Mouse (Mus musculus): ENCODE measurements around the gene Atp2b2. TPM values are rescaled to one million over a fixed set of nuclear protein-coding genes. Genes with fewer than 3 reads are reported as not detected.

Gene Atp2b2
- total and polyA plus RNA-seq, 3 experiments = 0.04 TPM; not detected in 2

GRCm38 (mm10) chr6:113958714-113959113 is 83.7 kb downstream of the Atp2b2 start:
- H3K9ac ChIP-seq (ENCODE audit: control insufficient read depth, low read depth, low read length, poor library complexity, severe bottlenecking) = no peak overlapping the region
- DNase-seq (ENCODE audit: low read depth, low spot score) = no peak
- H3K27ac ChIP-seq (ENCODE audit: control insufficient read depth, low read depth, low read length) = no peak overlapping the region
- TF ChIP-seq MAX (IDR thresholded peaks at IDR 0.05; ENCODE audit: low read length) (no peak), MEF2A (IDR thresholded peaks at IDR 0.05; ENCODE audit: extremely low read depth, insufficient replicate concordance, low read depth, low read length, poor library complexity, severe bottlenecking) (no peak), MAZ (IDR thresholded peaks at IDR 0.05; ENCODE audit: low read depth, low read length) (no peak), POLR2AphosphoS5 (IDR thresholded peaks at IDR 0.05; ENCODE audit: borderline replicate concordance, low read depth, low read length) (no peak), POLR2AphosphoS2 (IDR thresholded peaks at IDR 0.05; ENCODE audit: low read length) (no peak), JUND (IDR thresholded peaks at IDR 0.05; ENCODE audit: low read depth, low read length) (no peak), MXI1 (IDR thresholded peaks at IDR 0.05; ENCODE audit: low read depth, low read length) (no peak), TBP (IDR thresholded peaks at IDR 0.05; ENCODE audit: low read depth, low read length) (no peak), ZC3H11A (IDR thresholded peaks at IDR 0.05; ENCODE audit: low read depth, low read length) (no peak), NRF1 (IDR thresholded peaks at IDR 0.05; ENCODE audit: insufficient read depth, low read depth, low read length, poor library complexity, severe bottlenecking) (no peak), TCF12 (IDR thresholded peaks at IDR 0.05; ENCODE audit: low read depth, low read length) (no peak), ZMIZ1 (IDR thresholded peaks at IDR 0.05; ENCODE audit: low read depth, low read length) (no peak), ZNF384 (IDR thresholded peaks at IDR 0.05; ENCODE audit: low read depth, low read length) (no peak), KAT2A (conservative IDR thresholded peaks at IDR 0.05; ENCODE audit: low read depth, low read length) (no peak), MAFK (IDR thresholded peaks at IDR 0.05; ENCODE audit: borderline replicate concordance, low read depth, low read length) (no peak), CTCF (IDR thresholded peaks at IDR 0.05 in 2 of 3, conservative IDR thresholded peaks at IDR 0.05 in 1 of 3; ENCODE audit: control insufficient read depth in 1 of 3, insufficient read depth in 1 of 3, low read depth in 2 of 3, low read length in 3 of 3, poor library complexity in 1 of 3, severe bottlenecking in 1 of 3) (no peak), ELF1 (IDR thresholded peaks at IDR 0.05; ENCODE audit: low read depth, low read length) (no peak), MYC (IDR thresholded peaks at IDR 0.05; ENCODE audit: low read depth, low read length) (no peak)
- H3K4me1 ChIP-seq (ENCODE audit: control insufficient read depth in 1 of 2, insufficient read depth in 2 of 2, low read length in 2 of 2) = no peaks in the 10 kb centered on the region
- no peaks in the 10 kb centered on the region for H3K9me3 ChIP-seq (replicated peaks; ENCODE audit: insufficient read depth, low read length)
- H3K4me3 ChIP-seq (ENCODE audit: control insufficient read depth in 1 of 2, insufficient read depth in 1 of 2, low read depth in 2 of 2, low read length in 2 of 2) = no peak overlapping the region
- no peaks in the 10 kb centered on the region for H3K36me3 ChIP-seq (ENCODE audit: control insufficient read depth in 1 of 2, insufficient read depth in 2 of 2, low read length in 2 of 2)
- H3K79me2 ChIP-seq (ENCODE audit: control insufficient read depth, insufficient read depth, low read length, poor library complexity) = no peaks in the 10 kb centered on the region
- no peaks in the 10 kb centered on the region for H3K27me3 ChIP-seq (ENCODE audit: control insufficient read depth in 1 of 2, insufficient read depth in 2 of 2, low read length in 2 of 2)

DNA sequence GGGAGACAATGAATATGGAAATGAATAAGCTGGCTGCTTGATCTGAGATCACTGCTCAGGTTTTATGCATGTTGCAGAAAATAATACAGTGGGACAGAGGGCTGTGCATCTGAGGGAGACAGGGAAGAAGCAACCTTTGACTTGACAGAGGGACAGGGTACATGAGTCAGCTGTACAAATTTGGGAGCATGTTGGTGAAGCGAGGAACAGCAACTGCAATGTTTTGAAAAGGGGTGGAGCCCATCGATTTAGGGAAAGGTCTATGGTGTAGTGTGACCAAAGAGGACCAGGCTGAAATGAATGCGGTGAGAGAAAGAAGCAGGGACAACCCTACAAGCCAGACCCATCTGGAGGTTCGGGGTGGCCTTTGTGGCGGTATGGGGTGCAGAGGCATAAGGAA is 84.4 kb downstream of the Atp2b2 start:
- H3K9me3 ChIP-seq (replicated peaks; ENCODE audit: insufficient read depth, low read length) = no peaks in the 10 kb centered on the region
- no peak overlapping the region for H3K9ac ChIP-seq (ENCODE audit: control insufficient read depth, low read depth, low read length, poor library complexity, severe bottlenecking)
- H3K4me1 ChIP-seq (ENCODE audit: control insufficient read depth in 1 of 2, insufficient read depth in 2 of 2, low read length in 2 of 2) = no peaks in the 10 kb centered on the region
- no peak overlapping the region for H3K27ac ChIP-seq (ENCODE audit: control insufficient read depth, low read depth, low read length)
- H3K36me3 ChIP-seq (ENCODE audit: control insufficient read depth in 1 of 2, insufficient read depth in 2 of 2, low read length in 2 of 2) = no peaks in the 10 kb centered on the region
- H3K4me3 ChIP-seq (ENCODE audit: control insufficient read depth in 1 of 2, insufficient read depth in 1 of 2, low read depth in 2 of 2, low read length in 2 of 2) = no peak overlapping the region
- TF ChIP-seq ZKSCAN1 (IDR thresholded peaks at IDR 0.05; ENCODE audit: low read depth, low read length) = no peak
- no peak for TF ChIP-seq E2F4 (IDR thresholded peaks at IDR 0.05; ENCODE audit: borderline replicate concordance, low read depth, low read length)
- TF ChIP-seq NRF1 (IDR thresholded peaks at IDR 0.05; ENCODE audit: insufficient read depth, low read depth, low read length, poor library complexity, severe bottlenecking) = no peak
- no peak for TF ChIP-seq ZMIZ1 (IDR thresholded peaks at IDR 0.05; ENCODE audit: low read depth, low read length)
- no peak for TF ChIP-seq POLR2AphosphoS2 (IDR thresholded peaks at IDR 0.05; ENCODE audit: low read length)
- TF ChIP-seq ETS1 (IDR thresholded peaks at IDR 0.05; ENCODE audit: low read depth, low read length) = no peak
- TF ChIP-seq TAL1 (IDR thresholded peaks at IDR 0.05; ENCODE audit: low read length) = no peak
- no peak for TF ChIP-seq MYB (IDR thresholded peaks at IDR 0.05; ENCODE audit: low read depth, low read length)
- TF ChIP-seq KAT2A (conservative IDR thresholded peaks at IDR 0.05; ENCODE audit: low read depth, low read length) = no peak
- TF ChIP-seq NELFE (IDR thresholded peaks at IDR 0.05; ENCODE audit: low read depth, low read length) = no peak
- TF ChIP-seq TCF12 (IDR thresholded peaks at IDR 0.05; ENCODE audit: low read depth, low read length) = no peak
- TF ChIP-seq SIN3A (IDR thresholded peaks at IDR 0.05; ENCODE audit: low read length) = no peak
- TF ChIP-seq UBTF (IDR thresholded peaks at IDR 0.05; ENCODE audit: borderline replicate concordance, insufficient read depth, low read depth, low read length) = no peak
- no peak for TF ChIP-seq CHD1 (IDR thresholded peaks at IDR 0.05; ENCODE audit: low read depth, low read length)
- TF ChIP-seq SMC3 (IDR thresholded peaks at IDR 0.05; ENCODE audit: low read depth, low read length) = no peak
- TF ChIP-seq GABPA (IDR thresholded peaks at IDR 0.05; ENCODE audit: low read depth, low read length) = no peak
- TF ChIP-seq POLR2A (IDR thresholded peaks at IDR 0.05; ENCODE audit: control insufficient read depth in 1 of 2, insufficient read depth in 1 of 2, low read depth in 1 of 2, low read length in 2 of 2, poor library complexity in 1 of 2) = no peak
- TF ChIP-seq EP300 (IDR thresholded peaks at IDR 0.05; ENCODE audit: low read depth in 1 of 2, low read length in 2 of 2) = no peak
- no peaks in the 10 kb centered on the region for H3K79me2 ChIP-seq (ENCODE audit: control insufficient read depth, insufficient read depth, low read length, poor library complexity)
- H3K27me3 ChIP-seq (ENCODE audit: control insufficient read depth in 1 of 2, insufficient read depth in 2 of 2, low read length in 2 of 2) = no peaks in the 10 kb centered on the region
- no peak for DNase-seq (ENCODE audit: low read depth, low spot score)

Data from MEL (cell line).